ENCODE assay signal across 11 mouse cellular contexts in the genomic region with DNA sequence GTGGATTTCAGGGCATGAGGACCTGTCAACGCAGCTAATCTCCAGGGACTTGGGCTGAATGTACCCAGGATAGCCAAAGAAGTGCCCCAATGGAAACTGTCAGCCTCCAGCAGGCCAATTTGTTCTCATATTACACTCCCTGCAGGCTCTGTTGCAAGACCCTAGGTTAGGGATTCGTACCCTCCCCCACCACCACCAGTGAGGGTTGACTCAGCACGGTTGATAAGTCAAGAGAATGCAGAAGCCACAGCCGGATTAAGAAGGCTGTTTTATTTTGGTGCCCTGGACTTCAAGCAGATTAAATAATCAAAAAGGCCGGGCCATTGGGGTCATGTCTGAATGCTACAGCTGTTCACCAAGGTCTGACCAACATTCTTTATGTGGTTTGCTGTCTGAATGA. TPM values are rescaled to one million over a fixed set of nuclear protein-coding genes. Genes with fewer than 3 reads are reported as not detected.
DNase-seq lines count a peak whose midpoint lies in the region; ATAC-seq lines count a peak whose summit lies in the region.
"Had no signal": no experiment of that assay in that cellular context is flagged by ENCODE, and none has a peak within 500 bp of the region (broad histone marks: within the 10 kb centered on the region; RNA-seq: fewer than 3 reads in every experiment).

Gene Lrtm1 (plus strand): TSS at position 326 of the 400 bp plus-strand sequence.

- H3K27ac ChIP-seq in liver, embryonic 12.5 days, result no peak within 1 kb of the TSS
- H3K27ac ChIP-seq in heart, embryonic 10.5 days, result peak within 1 kb of the TSS; percentile 77
- no peak within 1 kb of the TSS for H3K27ac ChIP-seq in liver, embryonic 11.5 days (ENCODE audit: low read depth, low read length)
- H3K27ac ChIP-seq: liver, embryonic 13.5 days had no signal

- DNase-seq in liver, result peak; percentile 31
- peak; percentile 86 for DNase-seq in embryo, embryonic 10.5 days (ENCODE audit: low spot score)
- peak; percentile 91 for DNase-seq in heart, embryonic 10.5 days (ENCODE audit: low spot score)
- no peak for DNase-seq in liver, embryonic 11.5 days (ENCODE audit: low spot score)
- DNase-seq in spleen, adult 12 weeks (ENCODE audit: low spot score), result no peak
- no peak for DNase-seq in left cerebral cortex, adult 11 months (ENCODE audit: low spot score)
- DNase-seq in layer of hippocampus, postnatal 25 days (ENCODE audit: extremely low spot score in 1 of 2, low spot score in 1 of 2), result no peak
- DNase-seq: liver, embryonic 13.5 days had no signal

- no peaks in the 10 kb centered on the region for H3K36me3 ChIP-seq in liver, embryonic 12.5 days
- H3K36me3 ChIP-seq in heart, embryonic 10.5 days, result no peaks in the 10 kb centered on the region
- no peaks in the 10 kb centered on the region for H3K36me3 ChIP-seq in liver, embryonic 11.5 days (ENCODE audit: control insufficient read depth, insufficient read depth, low read length)
- H3K36me3 ChIP-seq: liver, embryonic 13.5 days had no signal

- H3K4me2 ChIP-seq in liver, embryonic 12.5 days, result no peak within 1 kb of the TSS
- no peak within 1 kb of the TSS for H3K4me2 ChIP-seq in liver, embryonic 11.5 days
- H3K4me2 ChIP-seq: liver, embryonic 13.5 days had no signal

- no peak for ATAC-seq in liver, embryonic 12.5 days
- ATAC-seq in liver, embryonic 11.5 days (replicated peaks; ENCODE audit: low FRiP score), result 0 out of 2 replicates have a peak, but pooled peaks have one; percentile 43

- no peaks in the 10 kb centered on the region for H3K27me3 ChIP-seq in liver, embryonic 12.5 days (replicated peaks)
- H3K27me3 ChIP-seq in heart, embryonic 10.5 days (ENCODE audit: insufficient read depth, poor library complexity, severe bottlenecking), result no peaks in the 10 kb centered on the region
- no peaks in the 10 kb centered on the region for H3K27me3 ChIP-seq in liver, embryonic 11.5 days (replicated peaks; ENCODE audit: control insufficient read depth, insufficient read depth, low read length)
- H3K27me3 ChIP-seq: liver, embryonic 13.5 days had no signal

- no peaks in the 10 kb centered on the region for H3K4me1 ChIP-seq in liver, embryonic 12.5 days
- H3K4me1 ChIP-seq in heart, embryonic 10.5 days, result peaks cover 34% of the 10 kb centered on the region
- H3K4me1 ChIP-seq in liver, embryonic 11.5 days (replicated peaks; ENCODE audit: control insufficient read depth, insufficient read depth, low read length), result 0 out of 2 replicates have a peak, but pooled peaks cover 2% of the 10 kb centered on the region

- H3K9ac ChIP-seq in liver, embryonic 12.5 days, result no peak within 1 kb of the TSS
- no peak within 1 kb of the TSS for H3K9ac ChIP-seq in liver, embryonic 11.5 days (ENCODE audit: low read depth, low read length)
- H3K9ac ChIP-seq: liver, embryonic 13.5 days had no signal

- WGBS in liver, embryonic 12.5 days (ENCODE audit: insufficient replicate concordance), result 18% methylated on average over 5 of the region's 5 CpGs
- WGBS in heart, embryonic 10.5 days, result 4% methylated on average over 5 of the region's 5 CpGs
- WGBS in liver, embryonic 11.5 days, result 13% methylated on average over 5 of the region's 5 CpGs

- no peaks in the 10 kb centered on the region for H3K9me3 ChIP-seq in liver, embryonic 12.5 days (replicated peaks)
- no peaks in the 10 kb centered on the region for H3K9me3 ChIP-seq in heart, embryonic 10.5 days
- no peaks in the 10 kb centered on the region for H3K9me3 ChIP-seq in liver, embryonic 11.5 days (ENCODE audit: control insufficient read depth, low read length)
- H3K9me3 ChIP-seq: liver, embryonic 13.5 days had no signal

- no peak within 1 kb of the TSS for H3K4me3 ChIP-seq in liver, embryonic 12.5 days
- H3K4me3 ChIP-seq in heart, embryonic 10.5 days, result peak within 1 kb of the TSS; percentile 28
- H3K4me3 ChIP-seq in liver, embryonic 11.5 days (ENCODE audit: low read depth, low read length), result no peak within 1 kb of the TSS
- H3K4me3 ChIP-seq: liver, embryonic 13.5 days had no signal

RNA-seq across cellular contexts. Expression of gene Lrtm1, which starts in this region (rescaled TPM):
- polyA plus RNA-seq in liver, embryonic 12.5 days (2016; fragmentation: Nextera tagmentation; extraction: Ambion mirVana), result not detected in 2 replicates
- 0.58 and 1.3 TPM in 2 replicates for polyA plus RNA-seq in heart, embryonic 10.5 days (2016; fragmentation: Nextera tagmentation; extraction: Ambion mirVana)
- 0.10 TPM in 1 of 2 replicates, not detected in the other for polyA plus RNA-seq in liver, embryonic 11.5 days (2014; fragmentation: Nextera tagmentation; extraction: Ambion mirVana)
- not detected for total RNA-seq in layer of hippocampus, postnatal 25 days (2021)
- polyA plus RNA-seq: cortical plate, adult 2 months; spleen, adult 2 months had no signal

Comparison
In these comparisons a context has a peak if more than half of its experiments do, and no peak if none do; other contexts are left out.
1. DNase-seq: peak in liver (single experiment), embryo, embryonic 10.5 days (single experiment) and heart, embryonic 10.5 days (single experiment); none in liver, embryonic 11.5 days (single experiment), spleen, adult 12 weeks (single experiment), left cerebral cortex, adult 11 months (single experiment) and layer of hippocampus, postnatal 25 days (0 of 2).
2. Peak in ATAC-seq in liver, embryonic 11.5 days; RNA of the gene not detected or under 1 TPM.